Mouse (Mus musculus) E14TG2a.4 (cell line): ENCODE measurements around the gene Fgf12.

Source experiments
- CTCF ChIP-seq: conservative IDR thresholded peaks from 2 replicates; pipeline ENCODE4 v1.5.1; 2014; ENCODE audit warnings: low read length
- NANOG ChIP-seq: IDR thresholded peaks from 2 replicates; pipeline ENCODE4 v1.6.1; 2014; ENCODE audit warnings: borderline replicate concordance, low read length, mixed read lengths

- TF ChIP-seq CTCF (no peak), NANOG (no peak)
Measured at GRCm38 (mm10) chr16:28484920-28485319, 267.9 kb downstream of the Fgf12 start.
